Mouse (Mus musculus) bone marrow, adult 2 months (tissue): ENCODE results near the gene Nme9. TPM values are rescaled to one million over a fixed set of nuclear protein-coding genes. Genes with fewer than 3 reads are reported as not detected.
A peak's percentile ranks its signal among the peaks of the same experiment; 100 is the strongest.

Experiments
- H3K27ac ChIP-seq: fragments of 200-500 bp; 2 replicates; pipeline ENCODE4 v1.5.1; 2012; ENCODE audit warnings: low read depth, mild to moderate bottlenecking, control low read depth, inconsistent platforms, low read length; ENCODE audit not compliant: control insufficient read depth, poor library complexity, insufficient read depth
- H3K4me1 ChIP-seq: fragments of 200-500 bp; 2 replicates; pipeline ENCODE4 v1.6.1; 2011; ENCODE audit warnings: low read length; ENCODE audit not compliant: control insufficient read depth, insufficient read depth
- H3K4me3 ChIP-seq: fragments of 200-500 bp; replicated peaks from 2 replicates; pipeline ENCODE3; 2011; ENCODE audit warnings: mild to moderate bottlenecking, low read depth, low read length, control low read depth; ENCODE audit not compliant: control insufficient read depth
- CTCF ChIP-seq: fragments of 200-500 bp; IDR thresholded peaks from 2 replicates; pipeline ENCODE4 v1.5.1; 2011; ENCODE audit warnings: low read length, control low read depth; ENCODE audit not compliant: control insufficient read depth, insufficient read depth
- POLR2A ChIP-seq: fragments of 200-500 bp; IDR thresholded peaks from 2 replicates; pipeline ENCODE4 v1.6.1; 2011; ENCODE audit warnings: low read depth, mild to moderate bottlenecking, control low read depth, low read length, borderline replicate concordance; ENCODE audit not compliant: control insufficient read depth
- WGBS: fragments of 180-500 bp; shearing (Covaris S2); methylation state at CpG from one replicate; pipeline ENCODE4 v1.1.7; 2018; 5-methylcytosine and 5-hydroxymethylcytosine counted together
- polyA plus RNA-seq: library from polyadenylated mRNA; stranded (reverse); fragments of >200 nt; gene quantifications from 2 replicates; pipeline ENCODE4 v1.2.4, GENCODE M21; 2011; ENCODE audit warnings: low replicate concordance; ENCODE audit not compliant: missing spikeins, insufficient read depth, insufficient read length

The Nme9 gene
- polyA plus RNA-seq, 1 experiment: not detected

DNA sequence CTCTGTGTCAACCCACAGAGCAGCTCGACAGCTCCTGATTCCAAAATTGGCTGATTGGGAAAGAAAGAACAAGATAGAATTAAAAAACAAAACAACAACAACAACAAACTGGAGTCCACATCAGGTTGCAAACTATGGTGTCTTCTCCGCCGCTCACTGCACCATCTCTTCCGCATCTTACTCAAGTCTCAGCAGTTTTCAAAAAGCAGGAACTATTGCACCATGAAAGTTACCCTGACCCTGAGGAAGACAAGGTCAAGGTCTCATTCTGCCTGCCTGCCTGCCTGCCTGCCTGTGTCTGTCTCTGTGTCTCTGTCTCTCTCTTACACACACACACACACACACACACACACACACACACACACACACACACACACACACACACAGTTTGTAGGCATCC lies 48.1 kb downstream of the Nme9 start:
- Histone ChIP-seq H3K27ac (peak overlapping the region; percentile 70), H3K4me1 (no peaks in the 10 kb centered on the region; the same call in 1 of the 2 replicates), H3K4me3 (peak overlapping the region; percentile 64)
- TF ChIP-seq POLR2A: no peak
- TF ChIP-seq CTCF: no peak
- 65% methylated on average over 4 of the region's 4 CpGs for WGBS

DNA sequence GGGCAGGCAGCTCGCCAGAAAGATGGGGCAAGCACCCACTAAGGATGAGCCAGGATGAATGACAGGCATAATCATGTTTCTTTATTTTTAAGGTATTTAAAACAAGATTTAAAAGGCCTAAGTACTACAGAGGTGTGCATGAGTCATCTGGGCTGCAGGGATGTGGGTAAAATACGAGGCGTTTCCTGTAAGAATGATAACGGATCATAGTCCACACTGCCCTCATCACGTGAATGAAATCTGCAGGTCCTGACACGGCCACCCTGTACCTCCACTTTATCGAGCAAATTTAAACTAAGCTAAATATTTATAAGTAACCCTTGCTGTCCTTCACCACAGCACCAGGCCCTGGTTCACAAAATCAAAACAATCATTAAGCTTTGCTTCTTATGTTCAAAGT lies 54.6 kb downstream of the Nme9 start:
- Histone ChIP-seq H3K4me1 (no peaks in the 10 kb centered on the region), H3K27ac (no peak overlapping the region), H3K4me3 (no peak overlapping the region)
- TF ChIP-seq POLR2A: no peak
- TF ChIP-seq CTCF: no peak
- WGBS: 72% methylated on average over 7 of the region's 7 CpGs

Other genes with a start within 250 kb of the Nme9 start
- gene Faiml, start 214.2 kb upstream of the Nme9 start, polyA plus RNA-seq: not detected in 2 replicates
- 15.8 and 22.7 TPM in 2 replicates for gene Cep70, start 208.1 kb upstream of the Nme9 start, polyA plus RNA-seq
- 0.77 TPM in 1 of 2 replicates, not detected in the other for gene Esyt3, start 92.9 kb upstream of the Nme9 start, polyA plus RNA-seq
- 2.2 and 6.6 TPM in 2 replicates for gene Mras, start 14.1 kb upstream of the Nme9 start, polyA plus RNA-seq
- 8.0 and 11.9 TPM in 2 replicates for gene Armc8, start 117.4 kb downstream of the Nme9 start, polyA plus RNA-seq
- gene Dbr1, start 124.3 kb downstream of the Nme9 start, polyA plus RNA-seq: 15.1 and 16.2 TPM in 2 replicates
- not detected in 2 replicates for gene A4gnt, start 161.0 kb downstream of the Nme9 start, polyA plus RNA-seq
- 0.45 and 1.0 TPM in 2 replicates for gene Dzip1l, start 178.0 kb downstream of the Nme9 start, polyA plus RNA-seq